ENCODE assay signal across 30 mouse cellular contexts in the genomic region with DNA sequence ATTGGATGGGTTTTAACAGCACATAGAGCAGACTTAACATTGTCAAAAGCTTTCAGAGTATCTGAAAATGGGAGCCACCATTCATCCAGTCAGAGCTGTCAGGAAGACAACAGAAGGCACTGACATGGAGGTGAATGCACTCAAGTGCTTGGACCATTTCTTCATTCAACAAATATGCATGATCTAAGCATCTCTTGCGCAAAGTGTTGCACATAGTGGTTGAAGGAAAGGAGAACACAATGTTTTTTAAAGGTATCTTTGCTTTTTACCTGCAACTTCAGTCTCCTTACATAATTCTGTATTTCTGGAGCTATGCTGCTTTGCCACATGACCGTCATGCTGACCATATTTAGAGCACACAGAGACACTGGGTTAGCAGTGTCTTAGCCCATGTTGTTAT.
DNase-seq lines count a peak whose midpoint lies in the region; ATAC-seq and TF ChIP-seq lines count a peak whose summit lies in the region.
"Had no signal": no experiment of that assay in that cellular context is flagged by ENCODE, and none has a peak within 500 bp of the region (broad histone marks: within the 10 kb centered on the region; RNA-seq: fewer than 3 reads in every experiment).

No protein-coding gene starts in this region.

- intact Hi-C loops in gastrocnemius, adult 2 months (cut with DNase I) = no loop called here
- intact Hi-C loops in gastrocnemius, postnatal 14 days (cut with DNase I; ENCODE audit: low total_unique reads) = no loop called here
- intact Hi-C loops in heart, postnatal 10 days (cut with DNase I) = no loop called here

- H3K4me1 ChIP-seq in heart, embryonic 15.5 days (replicated peaks) = peaks cover 28% of the 10 kb centered on the region
- H3K4me1 ChIP-seq in liver, adult 2 months (ENCODE audit: control insufficient read depth, insufficient read depth, low read length) = no peaks in the 10 kb centered on the region; the same call in 1 of the 2 replicates
- H3K4me1 ChIP-seq: forebrain, embryonic 12.5 days; forebrain, embryonic 15.5 days had no signal

- no peaks in the 10 kb centered on the region for H3K36me3 ChIP-seq in heart, embryonic 15.5 days
- no peaks in the 10 kb centered on the region for H3K36me3 ChIP-seq in liver, adult 2 months (ENCODE audit: control insufficient read depth, insufficient read depth, low read length)
- no peaks in the 10 kb centered on the region for H3K36me3 ChIP-seq in C2C12 (ENCODE audit: control insufficient read depth, insufficient read depth)
- H3K36me3 ChIP-seq: embryonic facial prominence, embryonic 10.5 days; embryonic facial prominence, embryonic 13.5 days; forebrain, embryonic 12.5 days; forebrain, embryonic 15.5 days; G1E had no signal

- peak overlapping the region; percentile 61 for H3K27ac ChIP-seq in gastrocnemius, adult 2 months
- H3K27ac ChIP-seq in heart, embryonic 15.5 days = peak overlapping the region; percentile 54; the same call in 1 of the 2 replicates
- no peak overlapping the region for H3K27ac ChIP-seq in liver, adult 2 months (replicated peaks; ENCODE audit: insufficient read depth, low read depth, low read length)
- H3K27ac ChIP-seq: embryonic facial prominence, embryonic 10.5 days; embryonic facial prominence, embryonic 13.5 days; forebrain, embryonic 12.5 days; forebrain, embryonic 15.5 days; hindbrain, embryonic 14.5 days; hindbrain, postnatal 0 days had no signal

- H3K4me3 ChIP-seq in gastrocnemius, adult 2 months = no peak overlapping the region
- H3K4me3 ChIP-seq in heart, embryonic 15.5 days = no peak overlapping the region
- no peak overlapping the region for H3K4me3 ChIP-seq in liver, adult 2 months (ENCODE audit: insufficient read depth, low read depth, low read length)
- no peak overlapping the region for H3K4me3 ChIP-seq in C2C12 (ENCODE audit: insufficient read depth, poor library complexity, severe bottlenecking)
- H3K4me3 ChIP-seq: embryonic facial prominence, embryonic 10.5 days; embryonic facial prominence, embryonic 13.5 days; erythroblast, embryonic 14.5 days; forebrain, embryonic 12.5 days; forebrain, embryonic 15.5 days; heart, embryonic 10.5 days had no signal

- WGBS in heart, embryonic 15.5 days = 87% methylated on average over 2 of the region's 2 CpGs
- 61% methylated on average over 2 of the region's 2 CpGs for WGBS in liver, adult 2 months

- no peak overlapping the region for H3K4me2 ChIP-seq in heart, embryonic 15.5 days
- H3K4me2 ChIP-seq: embryonic facial prominence, embryonic 13.5 days; forebrain, embryonic 12.5 days; forebrain, embryonic 15.5 days; hindbrain, embryonic 14.5 days had no signal

- H3K79me3 ChIP-seq in C2C12 (ENCODE audit: low read depth) = peaks cover 15% of the 10 kb centered on the region

- no peak overlapping the region for H3K9ac ChIP-seq in heart, embryonic 15.5 days
- no peak overlapping the region for H3K9ac ChIP-seq in liver, adult 2 months (ENCODE audit: low read depth, low read length)
- H3K9ac ChIP-seq: embryonic facial prominence, embryonic 13.5 days; forebrain, embryonic 12.5 days; forebrain, embryonic 15.5 days; hindbrain, embryonic 14.5 days had no signal

- H3K9me3 ChIP-seq in heart, embryonic 15.5 days (replicated peaks) = no peaks in the 10 kb centered on the region
- H3K9me3 ChIP-seq: embryonic facial prominence, embryonic 10.5 days; embryonic facial prominence, embryonic 13.5 days; forebrain, embryonic 12.5 days; forebrain, embryonic 15.5 days; heart, embryonic 10.5 days had no signal

- no peaks in the 10 kb centered on the region for H3K79me2 ChIP-seq in liver, adult 2 months (ENCODE audit: control insufficient read depth, insufficient read depth, low read length)
- peaks cover 46% of the 10 kb centered on the region for H3K79me2 ChIP-seq in C2C12 (ENCODE audit: control insufficient read depth, insufficient read depth)

- no peak for TF ChIP-seq CTCF in gastrocnemius, adult 2 months (IDR thresholded peaks at IDR 0.05)
- no peak for TF ChIP-seq CTCF in liver, adult 2 months (IDR thresholded peaks at IDR 0.05; ENCODE audit: low read depth, low read length)
- no peak for TF ChIP-seq CTCF in C2C12 (IDR thresholded peaks at IDR 0.05; ENCODE audit: control insufficient read depth, insufficient read depth, insufficient read length)

- ATAC-seq in heart, embryonic 15.5 days (replicated peaks; ENCODE audit: insufficient number of reproducible peaks, insufficient read depth, low FRiP score, low read depth) = no peak
- ATAC-seq: forebrain, embryonic 15.5 days; hindbrain, postnatal 0 days; inflammation-experienced regulatory T-cells, adult 6 months had no signal

- no peak overlapping the region for H3ac ChIP-seq in C2C12 (ENCODE audit: control insufficient read depth, insufficient read length, low read depth)

- no peaks in the 10 kb centered on the region for H3K27me3 ChIP-seq in heart, embryonic 15.5 days
- H3K27me3 ChIP-seq in liver, adult 2 months (ENCODE audit: control insufficient read depth, insufficient read depth, low read length) = no peaks in the 10 kb centered on the region
- no peaks in the 10 kb centered on the region for H3K27me3 ChIP-seq in C2C12 (ENCODE audit: control insufficient read depth, insufficient read depth, insufficient read length)
- H3K27me3 ChIP-seq: CH12.LX; embryonic facial prominence, embryonic 13.5 days; forebrain, embryonic 12.5 days; forebrain, embryonic 15.5 days had no signal

- no peak for TF ChIP-seq POLR2A in liver, adult 2 months (IDR thresholded peaks at IDR 0.05; ENCODE audit: extremely low read depth, insufficient read depth, low read length)

- no peak for DNase-seq in gastrocnemius, adult 2 months
- no peak for DNase-seq in gastrocnemius, postnatal 14 days
- no peak for DNase-seq in heart, postnatal 10 days
- peak; percentile 80 for DNase-seq in liver, adult 2 months (ENCODE audit: extremely low read depth, low read depth, low spot score)
- no peak for DNase-seq in liver
- DNase-seq in embryo, embryonic 10 days (ENCODE audit: low spot score) = no peak
- DNase-seq: adrenal gland, adult 2 months; adrenal gland, postnatal 14 days; cerebellum, adult 11 months; cerebellum, adult 2 months; cerebellum, adult 9-11 months; cerebellum, postnatal 25 days; embryo, embryonic 11 days; gastrocnemius, postnatal 10 days; heart, adult 18-20 months; heart, postnatal 4 days; kidney, adult 11 months had no signal

TF ChIP-seq in C2C12, 6 proteins besides CTCF, POLR2A, EP300 and RAD21:
- TF ChIP-seq USF1 (IDR thresholded peaks at IDR 0.05; ENCODE audit: low read depth) (no peak), MYOG (IDR thresholded peaks at IDR 0.05; ENCODE audit: control insufficient read depth, extremely low read depth, insufficient read length) (no peak), MAX (IDR thresholded peaks at IDR 0.05) (no peak), MYOD1 (IDR thresholded peaks at IDR 0.05; ENCODE audit: control insufficient read depth, insufficient read length, low read depth) (no peak), FOSL1 (IDR thresholded peaks at IDR 0.05; ENCODE audit: insufficient read depth, low read length, poor library complexity, severe bottlenecking) (no peak), CEBPB (IDR thresholded peaks at IDR 0.05; ENCODE audit: low read depth) (peak; percentile 78)
